In genomic region chr19:15982926-15983738, GRCm38 (mm10) we compare ENCODE assay signal across 9 mouse cellular contexts. TPM values are rescaled to one million over a fixed set of nuclear protein-coding genes. Genes with fewer than 3 reads are reported as not detected.
A peak's percentile ranks its signal among the peaks of the same experiment; 100 is the strongest.
DNase-seq lines count a peak whose midpoint lies in the region; ATAC-seq lines count a peak whose summit lies in the region.
"Had no signal": no experiment of that assay in that cellular context is flagged by ENCODE, and none has a peak within 500 bp of the region (broad histone marks: within the 10 kb centered on the region; RNA-seq: fewer than 3 reads in every experiment).

No protein-coding gene starts in this region.

- peak overlapping the region; percentile 29 for H3K27ac ChIP-seq in hindbrain, embryonic 10.5 days
- no peak overlapping the region for H3K27ac ChIP-seq in midbrain, embryonic 14.5 days (replicated peaks; ENCODE audit: low read depth, low read length)

- H3K27me3 ChIP-seq in hindbrain, embryonic 10.5 days (ENCODE audit: insufficient read depth, poor library complexity, severe bottlenecking): no peaks in the 10 kb centered on the region
- H3K27me3 ChIP-seq in midbrain, embryonic 14.5 days (ENCODE audit: control insufficient read depth, insufficient read depth, low read length): no peaks in the 10 kb centered on the region

- no peaks in the 10 kb centered on the region for H3K9me3 ChIP-seq in hindbrain, embryonic 10.5 days
- H3K9me3 ChIP-seq in midbrain, embryonic 14.5 days (ENCODE audit: control insufficient read depth, low read length): no peaks in the 10 kb centered on the region

- no peak overlapping the region for H3K9ac ChIP-seq in midbrain, embryonic 14.5 days (replicated peaks; ENCODE audit: low read length)

- H3K4me2 ChIP-seq in midbrain, embryonic 14.5 days (ENCODE audit: low read length): peak overlapping the region; percentile 75

- peaks cover 36% of the 10 kb centered on the region for H3K36me3 ChIP-seq in hindbrain, embryonic 10.5 days
- H3K36me3 ChIP-seq in midbrain, embryonic 14.5 days (ENCODE audit: control insufficient read depth, insufficient read depth, low read length): peaks cover 8% of the 10 kb centered on the region; the same call in 1 of the 2 replicates

- peaks cover 21% of the 10 kb centered on the region for H3K4me1 ChIP-seq in hindbrain, embryonic 10.5 days (replicated peaks)
- peaks cover 21% of the 10 kb centered on the region for H3K4me1 ChIP-seq in midbrain, embryonic 14.5 days (ENCODE audit: control insufficient read depth, insufficient read depth, low read length)

- ATAC-seq in midbrain, embryonic 14.5 days (ENCODE audit: low FRiP score, low TSS enrichment): no peak

- DNase-seq in cerebellum, adult 9-11 months: peak; percentile 47
- DNase-seq in cerebellum, adult 8-10 months: no peak
- DNase-seq in ZHBTc4 (ENCODE audit: low read depth, low spot score): peak; percentile 79
- DNase-seq in hindbrain, embryonic 10.5 days (ENCODE audit: low spot score): peak; percentile 33
- peak; percentile 55 for DNase-seq in midbrain, embryonic 14.5 days
- DNase-seq in Muller cell, postnatal 12 days (ENCODE audit: inconsistent ontology term): no peak
- no peak for DNase-seq in right cerebral cortex, postnatal 36 days (ENCODE audit: low spot score in 2 of 2)
- no peak for DNase-seq in spleen, postnatal 14 days (ENCODE audit: low spot score in 2 of 2)
- DNase-seq: adrenal gland, postnatal 36 days had no signal

- H3K4me3 ChIP-seq in hindbrain, embryonic 10.5 days: peak overlapping the region; percentile 90
- H3K4me3 ChIP-seq in midbrain, embryonic 14.5 days (replicated peaks; ENCODE audit: low read depth, low read length): no peak overlapping the region

- WGBS in hindbrain, embryonic 10.5 days: 43% methylated on average over 10 of the region's 10 CpGs
- WGBS in midbrain, embryonic 14.5 days: 35% methylated on average over 9 of the region's 10 CpGs

RNA-seq across cellular contexts. Expression of gene Cep78, which starts 1.7 kb away (rescaled TPM):
- 48.9 and 57.9 TPM in 2 replicates for polyA plus RNA-seq in hindbrain, embryonic 10.5 days (2016; fragmentation: Nextera tagmentation; extraction: Ambion mirVana)
- polyA plus RNA-seq in midbrain, embryonic 14.5 days (2014; fragmentation: Nextera tagmentation; extraction: Ambion mirVana): 27.6 and 38.0 TPM in 2 replicates

RNA-seq across cellular contexts. Expression of gene Psat1, which starts 36.0 kb away (rescaled TPM):
- 104 and 131 TPM in 2 replicates for polyA plus RNA-seq in hindbrain, embryonic 10.5 days (2016; fragmentation: Nextera tagmentation; extraction: Ambion mirVana)
- polyA plus RNA-seq in midbrain, embryonic 14.5 days (2014; fragmentation: Nextera tagmentation; extraction: Ambion mirVana): 104 and 137 TPM in 2 replicates

Comparison
In these comparisons a context has a peak if more than half of its experiments do, and no peak if none do; other contexts are left out.
1. DNase-seq: peak in cerebellum, adult 9-11 months (single experiment), ZHBTc4 (single experiment), hindbrain, embryonic 10.5 days (single experiment) and midbrain, embryonic 14.5 days (single experiment); none in cerebellum, adult 8-10 months (single experiment), Muller cell, postnatal 12 days (single experiment), right cerebral cortex, postnatal 36 days (0 of 2) and spleen, postnatal 14 days (0 of 2).